Mouse (Mus musculus) c-Kit-positive CD71-positive TER-119-positive erythroid progenitor cells, embryonic 14.5 days (primary cell): Measurements from ENCODE around the gene Ston1.

Experiments used
- DNase-seq: peaks from one replicate; pipeline ENCODE4 v3.0.0-alpha.2; 2013; ENCODE audit warnings: low spot score

Gene Ston1

GRCm38 (mm10) chr17:88675310-88676309, 78.1 kb downstream of the Ston1 start:
- DNase-seq = no peak

DNA sequence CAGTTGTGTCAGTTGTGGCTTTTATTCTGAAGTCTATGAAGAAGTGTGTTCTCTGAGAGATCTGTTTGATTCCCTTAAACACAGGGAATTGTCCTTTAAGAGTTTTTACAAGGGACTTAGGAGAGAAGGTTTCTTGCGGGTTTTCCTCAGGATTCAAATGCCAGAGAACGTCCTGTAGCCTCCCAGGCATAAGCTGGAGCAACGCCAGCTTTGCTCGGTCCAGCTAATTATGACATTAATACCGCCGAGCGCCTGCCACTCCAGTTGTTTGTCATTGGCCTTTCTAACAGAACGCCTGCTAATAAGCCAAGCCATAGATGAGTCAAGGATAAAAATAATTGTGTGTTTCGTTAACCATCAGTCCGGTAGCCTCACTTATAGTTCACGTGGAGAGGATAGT, 90.7 kb downstream of the Ston1 start:
- no peak for DNase-seq

DNA sequence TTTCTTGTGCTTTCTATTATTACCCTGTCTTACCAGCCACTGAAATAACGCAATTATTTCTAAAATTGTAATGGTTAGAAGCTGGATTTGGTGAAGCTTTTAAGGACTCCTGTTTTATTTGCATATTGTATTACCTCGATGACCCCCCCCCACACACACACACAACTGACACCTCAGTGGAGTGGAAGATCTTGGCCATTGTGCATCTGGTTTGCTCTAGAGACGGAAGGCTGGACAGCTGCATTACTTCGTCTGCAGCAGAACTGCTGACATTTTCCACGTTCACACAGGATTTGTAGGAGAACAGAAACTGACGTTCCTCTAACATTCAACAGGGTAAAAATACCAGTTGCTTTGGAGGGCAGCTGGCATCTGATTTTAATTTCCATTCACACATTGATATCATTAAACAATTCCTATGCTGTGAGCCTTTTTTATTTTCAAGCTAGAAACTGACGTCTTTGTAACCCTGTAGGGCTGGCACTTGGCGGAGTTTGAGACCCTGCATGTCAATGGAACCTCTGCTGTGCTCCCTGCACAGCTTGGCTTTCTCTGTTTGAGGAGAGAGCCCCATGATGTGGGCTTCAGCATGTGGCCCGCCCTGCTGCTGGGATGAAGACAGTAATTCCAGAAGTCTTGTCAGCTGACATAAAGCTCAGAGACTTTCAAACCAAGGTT, 99.3 kb downstream of the Ston1 start:
- DNase-seq = no peak

- DNase-seq = no peak
Observed at GRCm38 (mm10) chr17:88700901-88701300, 103.4 kb downstream of the Ston1 start.

GRCm38 (mm10) chr17:88702345-88702744, 104.9 kb downstream of the Ston1 start:
- no peak for DNase-seq

DNA sequence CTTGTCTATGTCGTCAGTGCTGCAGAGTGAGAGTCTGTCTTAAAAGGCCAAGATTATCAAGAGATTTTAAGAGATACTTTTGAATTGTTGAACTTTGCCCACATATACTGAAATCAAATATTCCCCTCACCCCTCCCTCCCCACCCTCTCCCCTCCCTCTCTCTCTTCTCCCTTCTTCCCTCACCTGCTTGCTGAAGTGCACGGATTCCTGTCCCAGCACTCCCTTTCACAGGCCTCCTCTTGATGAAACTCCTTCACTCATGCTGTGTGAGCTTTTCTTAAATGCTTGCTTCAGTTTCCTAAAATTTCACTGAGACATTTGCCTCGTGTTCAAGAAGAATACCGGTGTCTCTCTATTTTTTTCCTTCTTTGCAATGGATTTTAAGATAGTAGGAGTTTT, 105.6 kb downstream of the Ston1 start:
- no peak for DNase-seq

- no peak for DNase-seq
Observed at GRCm38 (mm10) chr17:88706231-88706649, 108.8 kb downstream of the Ston1 start.
